Mouse (Mus musculus) cerebellum, postnatal 4 days (tissue): ENCODE measurements around the gene Dhx35.

Experiments
- DNase-seq, 2 experiments: peaks; one replicate each; pipeline ENCODE4 v3.0.0; 2022; ENCODE audit warnings: low spot score in 2 of 2, mixed read lengths in 1 of 2

Dhx35 gene

GRCm38 (mm10) chr2:158893171-158893853 lies 98.7 kb downstream of the Dhx35 start:
- no peak for DNase-seq

GRCm38 (mm10) chr2:158898469-158899196 lies 104.0 kb downstream of the Dhx35 start:
- DNase-seq: no peak
